Mouse (Mus musculus): ENCODE results near the gene Rita1.

The Rita1 gene

GRCm38 (mm10) chr5:120640094-120640493 lies 27.7 kb upstream of the Rita1 start:
- Histone ChIP-seq H3K27me3 (ENCODE audit: control insufficient read depth, insufficient read depth, low read length, poor library complexity, severe bottlenecking) (no peaks in the 10 kb centered on the region), H3K36me3 (ENCODE audit: control insufficient read depth, insufficient read depth, low read length, poor library complexity, severe bottlenecking) (no peaks in the 10 kb centered on the region)
- no peak for DNase-seq (ENCODE audit: low read depth, low spot score)

- H3K27me3 ChIP-seq (ENCODE audit: control insufficient read depth, insufficient read depth, low read length, poor library complexity, severe bottlenecking), result no peaks in the 10 kb centered on the region
- DNase-seq (ENCODE audit: low read depth, low spot score), result no peak
- H3K36me3 ChIP-seq (ENCODE audit: control insufficient read depth, insufficient read depth, low read length, poor library complexity, severe bottlenecking), result no peaks in the 10 kb centered on the region
These were observed 23.2 kb upstream of the Rita1 start for GRCm38 (mm10) chr5:120635633-120636032.

- Histone ChIP-seq H3K27me3 (ENCODE audit: control insufficient read depth, insufficient read depth, low read length, poor library complexity, severe bottlenecking) (no peaks in the 10 kb centered on the region), H3K36me3 (ENCODE audit: control insufficient read depth, insufficient read depth, low read length, poor library complexity, severe bottlenecking) (no peaks in the 10 kb centered on the region)
- DNase-seq (ENCODE audit: low read depth, low spot score), result peak; percentile 44
These were observed 22.5 kb upstream of the Rita1 start for GRCm38 (mm10) chr5:120634860-120635259.

- no peaks in the 10 kb centered on the region for H3K27me3 ChIP-seq (ENCODE audit: control insufficient read depth, insufficient read depth, low read length, poor library complexity, severe bottlenecking)
- no peak for DNase-seq (ENCODE audit: low read depth, low spot score)
- H3K36me3 ChIP-seq (ENCODE audit: control insufficient read depth, insufficient read depth, low read length, poor library complexity, severe bottlenecking), result no peaks in the 10 kb centered on the region
These were observed 21.7 kb upstream of the Rita1 start, which contains the start of gene Cfap73 for GRCm38 (mm10) chr5:120634131-120634530. Cfap73 (minus strand) TSS chr5:120634235.

- no peaks in the 10 kb centered on the region for H3K27me3 ChIP-seq (ENCODE audit: control insufficient read depth, insufficient read depth, low read length, poor library complexity, severe bottlenecking)
- peak; percentile 40 for DNase-seq (ENCODE audit: low read depth, low spot score)
- H3K36me3 ChIP-seq (ENCODE audit: control insufficient read depth, insufficient read depth, low read length, poor library complexity, severe bottlenecking), result peaks cover 4% of the 10 kb centered on the region; the same call in 1 of the 2 replicates
These were observed 19.5 kb upstream of the Rita1 start for GRCm38 (mm10) chr5:120631892-120632291.

GRCm38 (mm10) chr5:120631128-120631527 lies 18.7 kb upstream of the Rita1 start:
- DNase-seq (ENCODE audit: low read depth, low spot score), result no peak
- Histone ChIP-seq H3K36me3 (ENCODE audit: control insufficient read depth, insufficient read depth, low read length, poor library complexity, severe bottlenecking) (peaks cover 6% of the 10 kb centered on the region; the same call in 1 of the 2 replicates), H3K27me3 (ENCODE audit: control insufficient read depth, insufficient read depth, low read length, poor library complexity, severe bottlenecking) (no peaks in the 10 kb centered on the region)

GRCm38 (mm10) chr5:120628624-120629023 lies 16.2 kb upstream of the Rita1 start:
- H3K27me3 ChIP-seq (ENCODE audit: control insufficient read depth, insufficient read depth, low read length, poor library complexity, severe bottlenecking), result no peaks in the 10 kb centered on the region
- no peak for DNase-seq (ENCODE audit: low read depth, low spot score)
- H3K36me3 ChIP-seq (ENCODE audit: control insufficient read depth, insufficient read depth, low read length, poor library complexity, severe bottlenecking), result peaks cover 17% of the 10 kb centered on the region

GRCm38 (mm10) chr5:120627515-120628300 lies 15.3 kb upstream of the Rita1 start:
- DNase-seq (ENCODE audit: low read depth, low spot score), result no peak
- Histone ChIP-seq H3K27me3 (ENCODE audit: control insufficient read depth, insufficient read depth, low read length, poor library complexity, severe bottlenecking) (no peaks in the 10 kb centered on the region), H3K36me3 (ENCODE audit: control insufficient read depth, insufficient read depth, low read length, poor library complexity, severe bottlenecking) (peaks cover 21% of the 10 kb centered on the region)

GRCm38 (mm10) chr5:120626399-120626798 lies 14.0 kb upstream of the Rita1 start:
- Histone ChIP-seq H3K27me3 (ENCODE audit: control insufficient read depth, insufficient read depth, low read length, poor library complexity, severe bottlenecking) (no peaks in the 10 kb centered on the region), H3K36me3 (ENCODE audit: control insufficient read depth, insufficient read depth, low read length, poor library complexity, severe bottlenecking) (peaks cover 21% of the 10 kb centered on the region)
- peak; percentile 51 for DNase-seq (ENCODE audit: low read depth, low spot score)

- no peak for DNase-seq (ENCODE audit: low read depth, low spot score)
- Histone ChIP-seq H3K27me3 (ENCODE audit: control insufficient read depth, insufficient read depth, low read length, poor library complexity, severe bottlenecking) (no peaks in the 10 kb centered on the region), H3K36me3 (ENCODE audit: control insufficient read depth, insufficient read depth, low read length, poor library complexity, severe bottlenecking) (peaks cover 23% of the 10 kb centered on the region)
These were observed 12.0 kb upstream of the Rita1 start for GRCm38 (mm10) chr5:120624427-120624826.

GRCm38 (mm10) chr5:120622198-120622851 lies 9.9 kb upstream of the Rita1 start:
- DNase-seq (ENCODE audit: low read depth, low spot score), result peak; percentile 83

GRCm38 (mm10) chr5:120621846-120622197 lies 9.4 kb upstream of the Rita1 start:
- no peak for DNase-seq (ENCODE audit: low read depth, low spot score)
- no peaks in the 10 kb centered on the region for H3K27me3 ChIP-seq (ENCODE audit: control insufficient read depth, insufficient read depth, low read length, poor library complexity, severe bottlenecking)
- peaks cover 26% of the 10 kb centered on the region for H3K36me3 ChIP-seq (ENCODE audit: control insufficient read depth, insufficient read depth, low read length, poor library complexity, severe bottlenecking)

More at GRCm38 (mm10) chr5:120622198-120622851, 9.9 kb upstream of the Rita1 start:
- H3K27me3 ChIP-seq (ENCODE audit: control insufficient read depth, insufficient read depth, low read length, poor library complexity, severe bottlenecking), result no peaks in the 10 kb centered on the region
- H3K36me3 ChIP-seq (ENCODE audit: control insufficient read depth, insufficient read depth, low read length, poor library complexity, severe bottlenecking), result peaks cover 30% of the 10 kb centered on the region

- peak; percentile 89 for DNase-seq (ENCODE audit: low read depth, low spot score)
- H3K27me3 ChIP-seq (ENCODE audit: control insufficient read depth, insufficient read depth, low read length, poor library complexity, severe bottlenecking), result no peaks in the 10 kb centered on the region
- H3K36me3 ChIP-seq (ENCODE audit: control insufficient read depth, insufficient read depth, low read length, poor library complexity, severe bottlenecking), result peaks cover 25% of the 10 kb centered on the region
These were observed 8.8 kb upstream of the Rita1 start for GRCm38 (mm10) chr5:120621078-120621765.

- Histone ChIP-seq H3K36me3 (ENCODE audit: control insufficient read depth, insufficient read depth, low read length, poor library complexity, severe bottlenecking) (peaks cover 25% of the 10 kb centered on the region), H3K27me3 (ENCODE audit: control insufficient read depth, insufficient read depth, low read length, poor library complexity, severe bottlenecking) (no peaks in the 10 kb centered on the region)
- peak; percentile 94 for DNase-seq (ENCODE audit: low read depth, low spot score)
These were observed 8.1 kb upstream of the Rita1 start for GRCm38 (mm10) chr5:120620375-120621077.

Data from splenic B cell, adult 2 months (primary cell).